Mouse (Mus musculus) telencephalon, adult 2 months (tissue): ENCODE data around the gene Polr3h.

Source experiments
- DNase-seq: peaks from one replicate; pipeline ENCODE4 v3.0.0-alpha.2; 2011; ENCODE audit warnings: low read depth, low spot score

The Polr3h gene

GRCm38 (mm10) chr15:81847161-81847560, 78.9 kb downstream of the Polr3h start:
- DNase-seq = no peak

- no peak for DNase-seq
Measured at GRCm38 (mm10) chr15:81846755-81847154, 79.3 kb downstream of the Polr3h start.

- no peak for DNase-seq
Measured at GRCm38 (mm10) chr15:81845724-81846123, 80.3 kb downstream of the Polr3h start.

GRCm38 (mm10) chr15:81845033-81845625, 80.9 kb downstream of the Polr3h start:
- no peak for DNase-seq

GRCm38 (mm10) chr15:81842275-81842674, 83.8 kb downstream of the Polr3h start:
- DNase-seq = no peak

- no peak for DNase-seq
Measured at GRCm38 (mm10) chr15:81840306-81840705, 85.7 kb downstream of the Polr3h start.

- no peak for DNase-seq
Measured at GRCm38 (mm10) chr15:81839634-81840033, 86.4 kb downstream of the Polr3h start.

GRCm38 (mm10) chr15:81838554-81839235, 87.3 kb downstream of the Polr3h start:
- DNase-seq = no peak
